Mouse (Mus musculus) kidney, postnatal 36 days (tissue): ENCODE measurements around the gene Skint6.
"Not testable (repeated sequence)": the region's sequence is repeated elsewhere in the genome, so short reads cannot be mapped to it uniquely, and the experiment has no call there.

Source experiments
- DNase-seq, 2 experiments: peaks; one replicate each; pipeline ENCODE4 v3.0.0; 2021 to 2022; ENCODE audit warnings: mixed read lengths in 2 of 2

Gene Skint6

DNA sequence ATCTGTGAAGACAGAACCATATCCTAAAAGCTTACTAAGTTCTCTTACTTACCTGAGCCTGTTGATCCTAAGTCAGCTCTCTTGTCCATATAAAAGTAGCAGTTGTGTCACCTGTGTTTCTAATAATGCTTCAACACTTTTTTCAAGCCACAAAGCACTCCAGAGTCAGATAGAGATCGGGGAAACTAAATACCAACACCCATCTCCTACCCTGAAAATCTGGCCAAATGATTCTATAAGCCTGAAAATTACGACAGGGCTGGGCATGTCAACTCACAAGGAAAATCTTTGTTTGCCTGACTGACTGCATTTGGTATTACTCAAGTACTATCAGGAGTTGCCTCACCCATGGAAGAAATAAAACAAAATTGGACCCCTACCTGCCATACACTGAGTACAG lies at the start of gene Skint6:
TSS of gene Skint6 (minus strand) at position 101 of the 400 bp plus-strand sequence.
- DNase-seq, result no peak

DNA sequence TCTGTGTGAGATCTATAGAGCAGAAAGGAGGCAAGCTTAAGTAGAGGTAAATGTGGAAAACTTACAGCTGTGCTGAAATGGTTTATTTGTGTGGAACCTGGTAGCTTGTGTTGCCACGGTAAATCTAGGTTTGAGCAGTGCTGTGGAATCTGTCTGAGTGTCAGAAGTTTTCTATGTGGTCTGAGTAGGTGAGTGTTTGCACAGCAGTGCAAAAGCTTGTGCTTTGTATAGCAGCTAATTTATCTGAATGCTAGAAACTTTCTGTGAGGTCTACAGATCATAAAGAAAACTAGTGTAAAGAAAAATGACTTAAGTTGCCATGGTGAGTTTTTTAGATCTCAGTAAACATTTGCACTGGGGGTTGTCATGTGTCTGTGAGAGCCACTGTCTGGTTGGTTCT lies 34.1 kb upstream of the Skint6 start:
- DNase-seq, result no peak

DNA sequence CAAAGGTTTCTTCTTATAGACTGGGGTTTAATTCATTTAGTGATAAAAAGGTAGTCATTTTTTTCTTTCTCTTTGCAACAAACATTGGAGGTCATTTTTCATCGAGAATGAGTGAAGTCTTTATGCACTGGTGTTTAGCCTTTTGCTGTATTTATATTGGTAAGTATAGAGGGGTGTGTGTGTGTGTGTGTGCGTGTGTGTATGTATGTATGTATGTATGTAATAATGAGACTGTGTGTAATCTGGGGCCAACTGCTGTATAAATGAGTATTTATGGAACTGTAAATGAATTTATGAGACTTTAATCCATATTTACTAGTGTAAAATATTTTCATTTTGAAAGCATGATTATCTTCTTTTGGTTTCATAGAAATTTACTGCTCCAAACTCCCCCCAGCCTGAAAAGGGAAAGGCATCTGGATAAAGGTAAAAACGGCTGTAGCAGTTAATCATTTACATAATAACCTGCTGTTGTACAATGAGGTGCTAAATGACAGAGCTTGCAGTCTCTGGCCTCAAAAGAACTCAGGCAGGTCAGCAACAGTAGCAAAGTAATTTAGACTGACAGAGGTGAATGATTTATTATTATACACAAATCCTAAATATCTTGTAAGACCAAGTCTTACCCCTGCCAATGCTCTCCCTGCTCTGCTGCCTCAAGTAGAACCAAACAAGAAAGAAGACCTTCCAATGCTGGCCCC lies 15.2 kb upstream of the Skint6 start:
- no peak for DNase-seq

DNA sequence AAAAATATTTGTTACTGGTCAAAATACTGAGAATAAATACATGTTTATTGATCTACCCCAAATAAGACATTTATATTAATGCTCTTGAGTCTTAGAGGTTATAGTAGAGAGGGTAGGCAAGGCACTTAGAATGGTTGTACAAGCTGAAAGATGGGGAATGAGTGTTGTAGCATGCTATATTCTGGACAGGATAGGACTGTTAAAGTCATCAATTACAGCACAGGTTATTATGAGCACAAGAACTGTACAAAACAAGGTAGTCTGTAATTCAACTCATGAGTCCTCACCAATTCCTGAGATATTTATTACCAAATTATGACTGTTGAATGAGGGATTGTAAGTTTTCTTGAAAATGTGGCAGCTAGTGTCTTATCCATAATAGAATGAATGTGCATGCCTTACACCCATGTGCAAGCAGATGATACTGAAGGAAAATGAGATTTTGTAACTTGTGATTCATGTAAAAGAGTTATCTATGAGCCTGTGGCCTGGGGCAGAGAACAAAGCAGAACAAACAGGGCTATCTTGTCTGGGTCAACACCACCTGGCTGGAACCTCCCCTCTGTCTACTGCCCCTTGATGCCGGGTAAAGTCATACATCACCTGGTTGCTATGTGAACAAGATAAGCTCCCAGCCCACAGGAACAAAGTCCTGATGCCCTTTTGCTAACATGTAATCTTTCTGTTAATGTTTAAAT lies 23.3 kb downstream of the Skint6 start:
- no peak for DNase-seq

DNA sequence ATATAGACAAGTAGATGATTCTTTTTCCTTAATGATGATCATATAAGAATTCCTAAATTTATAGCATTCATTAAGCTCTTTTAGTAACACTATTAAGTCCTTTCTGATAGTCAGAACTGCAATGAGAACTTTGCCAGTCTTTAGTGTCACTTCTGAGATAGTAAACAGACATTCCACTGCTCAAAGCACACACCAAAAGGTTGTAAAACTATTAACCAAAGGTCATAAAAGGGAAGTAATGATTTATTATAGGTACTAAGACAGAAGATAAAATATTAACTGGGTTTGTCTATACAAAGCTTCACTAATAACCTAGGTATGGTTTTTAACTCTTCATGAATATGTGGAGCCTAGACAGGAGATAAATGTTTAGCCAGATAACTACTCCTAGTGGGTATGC lies 41.0 kb downstream of the Skint6 start:
- no peak for DNase-seq

DNA sequence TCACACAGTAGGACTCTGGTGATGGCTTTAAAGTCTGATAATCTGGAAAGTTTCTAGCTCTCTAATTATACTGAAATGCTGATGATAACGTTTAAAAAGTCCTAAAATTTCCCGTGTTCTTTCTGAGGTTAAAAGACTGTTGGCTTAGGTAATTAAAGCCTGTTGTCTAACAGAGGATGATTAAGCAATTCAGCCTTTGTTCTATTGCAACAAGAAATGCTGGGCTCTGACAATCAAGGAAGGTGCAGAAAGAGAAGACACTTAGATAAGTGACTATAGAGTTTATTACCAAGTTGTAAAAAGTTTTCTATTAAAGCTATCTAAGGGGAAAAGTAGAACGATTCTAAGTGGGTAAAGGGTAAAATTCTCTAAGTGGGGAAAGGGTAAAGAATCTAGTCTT lies 219.2 kb downstream of the Skint6 start:
- no peak for DNase-seq

DNA sequence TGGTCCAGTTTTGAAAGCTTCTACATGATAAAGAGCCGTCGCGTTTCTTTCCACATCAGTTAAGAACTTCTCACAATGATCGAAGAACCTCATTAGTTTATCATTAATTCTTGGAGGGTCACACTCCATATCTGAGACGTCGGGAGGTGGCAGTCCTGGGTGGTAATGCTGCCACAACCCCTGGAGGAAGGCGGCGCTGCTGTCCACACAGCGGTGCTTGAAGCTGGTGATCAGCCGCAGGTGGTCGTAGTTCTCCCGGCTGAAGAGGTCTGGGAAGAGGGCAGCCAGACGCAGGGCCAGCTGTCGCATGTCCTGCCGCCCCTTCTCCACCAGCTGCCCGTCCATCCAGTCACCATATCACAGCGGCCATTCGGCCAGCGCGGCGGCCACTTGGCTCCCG lies 307.6 kb downstream of the Skint6 start:
- DNase-seq, result not testable (repeated sequence)

DNA sequence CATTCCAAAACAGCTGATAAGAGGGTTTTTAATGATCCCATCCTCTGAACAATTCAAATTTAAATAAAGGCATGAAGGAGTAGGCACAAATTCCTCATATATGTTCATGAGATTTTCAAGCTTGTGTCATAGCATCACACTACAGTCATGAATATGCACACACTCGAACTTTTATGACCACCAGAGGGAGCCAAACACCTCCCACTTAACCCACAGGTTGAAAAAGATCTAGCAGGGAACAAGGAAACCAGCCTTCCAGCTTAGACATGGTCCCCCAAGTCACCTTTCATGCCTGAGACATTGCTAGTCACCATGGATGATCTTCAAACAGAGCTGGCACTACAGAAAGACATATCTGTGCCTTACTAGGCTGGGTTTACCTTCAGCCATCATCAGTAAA lies 496.1 kb downstream of the Skint6 start:
- peak in 1 of 2 experiments; percentile 26 for DNase-seq

DNA sequence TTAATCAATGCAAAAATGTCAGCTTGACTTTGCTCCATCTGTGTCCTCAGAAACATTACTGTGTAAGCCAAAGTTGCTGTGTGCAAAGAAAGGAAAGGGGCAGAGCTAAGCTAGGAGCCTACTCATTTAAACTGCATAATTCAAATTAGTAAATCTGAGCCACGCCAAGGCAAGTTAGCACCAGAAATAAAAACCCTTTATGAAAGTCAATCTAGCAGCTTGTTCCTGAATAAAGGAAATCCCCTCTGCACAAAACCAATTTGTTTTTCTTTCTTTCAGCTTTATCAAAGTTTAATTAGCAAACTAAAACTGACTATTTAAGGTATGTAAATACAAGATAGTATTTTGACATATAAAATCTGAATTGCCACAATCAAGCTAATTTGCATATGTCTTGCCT lies 512.0 kb downstream of the Skint6 start, which contains the start of gene Skint10:
TSS of gene Skint10 (minus strand) at position 101 of the 400 bp plus-strand sequence.
- DNase-seq, result no peak
